Mouse (Mus musculus): ENCODE measurements around the gene Prcd.

- no peak for TF ChIP-seq CTCF (IDR thresholded peaks at IDR 0.05; ENCODE audit: low read depth)
- TF ChIP-seq EP300 (IDR thresholded peaks at IDR 0.05; ENCODE audit: low read depth) = no peak
Measured at GRCm38 (mm10) chr11:116682501-116683144, 29.3 kb downstream of the Prcd start.
